Mouse (Mus musculus) liver, adult 2 months (tissue): ENCODE results near the gene Atp2a1.

Source experiments
- CTCF ChIP-seq: fragments of 200-500 bp; IDR thresholded peaks from 2 replicates; pipeline ENCODE4 v1.5.1; 2011; ENCODE audit warnings: low read depth, low read length, control low read depth
- POLR2A ChIP-seq: fragments of 200-500 bp; IDR thresholded peaks from 2 replicates; pipeline ENCODE4 v1.6.1; 2011; ENCODE audit warnings: low read length, control low read depth; ENCODE audit not compliant: insufficient read depth; ENCODE audit errors: extremely low read depth

DNA sequence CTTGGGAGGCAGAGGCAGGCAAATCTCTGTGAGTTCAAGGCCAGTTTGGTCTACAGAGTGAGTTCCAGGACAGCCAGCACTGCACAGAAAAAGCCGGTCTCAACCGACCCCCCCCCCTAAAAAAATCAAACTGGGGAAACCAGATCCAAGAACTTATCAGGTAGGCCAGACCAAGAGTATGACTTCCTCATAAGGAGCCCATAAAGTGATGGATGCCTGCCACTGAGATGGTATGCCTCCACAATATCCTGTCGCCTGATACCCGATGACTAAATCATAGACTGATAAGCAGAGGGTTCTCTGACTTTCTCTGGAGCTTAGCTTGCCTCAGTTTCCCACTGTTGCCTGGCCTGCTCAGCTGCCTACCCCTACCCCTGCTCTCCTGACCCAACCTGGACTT, 65.1 kb downstream of the Atp2a1 start:
- TF ChIP-seq CTCF (no peak), POLR2A (no peak)
